Mouse (Mus musculus) liver, embryonic 11.5 days (tissue): ENCODE measurements at regions not wholly inside any gene's neighbourhood (a gene's known extent, or its start where the extent isn't known, plus 50 kb on each side); places are given as distances from the start of the nearest gene placed in this dataset.

Experiments
- ATAC-seq: fragments of 200-750 bp; cut with Nextera tagmentation; replicated peaks from 2 replicates; pipeline ENCODE4 v1.8.0; 2017; ENCODE audit warnings: moderate number of reproducible peaks, mild to moderate bottlenecking, moderate TSS enrichment, moderate library complexity; ENCODE audit not compliant: low FRiP score
- DNase-seq: peaks from one replicate; pipeline ENCODE4 v3.0.0-alpha.2; 2017; ENCODE audit warnings: low spot score
- H3K27ac ChIP-seq: fragments of 300-500 bp; sonication (generic); 2 replicates; pipeline ENCODE4 v1.5.1; 2014; ENCODE audit warnings: mild to moderate bottlenecking, low read depth, low read length, control low read depth
- H3K27me3 ChIP-seq: fragments of 300-500 bp; sonication (generic); replicated peaks from 2 replicates; pipeline ENCODE4 v1.6.1; 2014; ENCODE audit warnings: low read length, mixed read lengths; ENCODE audit not compliant: control insufficient read depth, insufficient read depth
- H3K36me3 ChIP-seq: fragments of 300-500 bp; sonication (generic); 2 replicates; pipeline ENCODE4 v1.6.1; 2014; ENCODE audit warnings: mild to moderate bottlenecking, low read length, moderate library complexity, mixed read lengths; ENCODE audit not compliant: control insufficient read depth, insufficient read depth
- H3K4me1 ChIP-seq: fragments of 300-500 bp; sonication (generic); replicated peaks from 2 replicates; pipeline ENCODE4 v1.6.1; 2014; ENCODE audit warnings: low read length, mixed read lengths; ENCODE audit not compliant: control insufficient read depth, insufficient read depth
- H3K4me2 ChIP-seq: fragments of 300-500 bp; sonication (generic); 2 replicates; pipeline ENCODE4 v1.6.1; 2014; ENCODE audit warnings: mild to moderate bottlenecking, control low read depth, moderate library complexity
- H3K4me3 ChIP-seq: fragments of 300-500 bp; sonication (generic); 2 replicates; pipeline ENCODE4 v1.5.1; 2014; ENCODE audit warnings: low read depth, low read length, control low read depth
- H3K9ac ChIP-seq: fragments of 300-500 bp; sonication (generic); 2 replicates; pipeline ENCODE4 v1.6.1; 2014; ENCODE audit warnings: low read depth, low read length, control low read depth
- H3K9me3 ChIP-seq: fragments of 300-500 bp; sonication (generic); 2 replicates; pipeline ENCODE4 v1.6.1; 2016; ENCODE audit warnings: low read length, inconsistent platforms, mixed read lengths; ENCODE audit not compliant: control insufficient read depth

GRCm38 (mm10) chr4:7091201-7091814 lies 1147.5 kb downstream of the Car8 start:
- Histone ChIP-seq H3K27ac (no peak overlapping the region), H3K9ac (no peak overlapping the region), H3K4me3 (no peak overlapping the region), H3K9me3 (no peaks in the 10 kb centered on the region), H3K4me2 (no peak overlapping the region), H3K36me3 (no peaks in the 10 kb centered on the region), H3K27me3 (no peaks in the 10 kb centered on the region), H3K4me1 (no peaks in the 10 kb centered on the region)
- ATAC-seq: no peak
- DNase-seq: no peak
